Mouse (Mus musculus): ENCODE data around the gene Fgfr2.

The Fgfr2 gene

GRCm38 (mm10) chr7:132887019-132887804 lies 235.9 kb downstream of the Fgfr2 start:
- DNase-seq (ENCODE audit: low spot score): peak; percentile 21

GRCm38 (mm10) chr7:132884031-132884430 lies 239.1 kb downstream of the Fgfr2 start:
- no peak for DNase-seq (ENCODE audit: low spot score)

- no peak for DNase-seq (ENCODE audit: low spot score)
These were observed 240.8 kb downstream of the Fgfr2 start for GRCm38 (mm10) chr7:132882343-132882742.

GRCm38 (mm10) chr7:132880276-132880675 lies 242.9 kb downstream of the Fgfr2 start:
- DNase-seq (ENCODE audit: low spot score): no peak

- DNase-seq (ENCODE audit: low spot score): no peak
These were observed 247.6 kb downstream of the Fgfr2 start for GRCm38 (mm10) chr7:132875391-132876086.

GRCm38 (mm10) chr7:132873043-132873442 lies 250.1 kb downstream of the Fgfr2 start:
- no peak for DNase-seq (ENCODE audit: low spot score)

GRCm38 (mm10) chr7:132866316-132866715 lies 256.8 kb downstream of the Fgfr2 start:
- DNase-seq (ENCODE audit: low spot score): no peak

GRCm38 (mm10) chr7:132859042-132859958 lies 263.9 kb downstream of the Fgfr2 start, which contains the start of gene Abraxas2:
Gene Abraxas2 (plus strand): TSS chr7:132859225.
- peak; percentile 94 for DNase-seq (ENCODE audit: low spot score)

GRCm38 (mm10) chr7:132858043-132858608 lies 265.0 kb downstream of the Fgfr2 start:
- no peak for DNase-seq (ENCODE audit: low spot score)

GRCm38 (mm10) chr7:132856083-132856482 lies 267.1 kb downstream of the Fgfr2 start:
- no peak for DNase-seq (ENCODE audit: low spot score)

GRCm38 (mm10) chr7:132853946-132854345 lies 269.2 kb downstream of the Fgfr2 start:
- DNase-seq (ENCODE audit: low spot score): no peak

- no peak for DNase-seq (ENCODE audit: low spot score)
These were observed 269.8 kb downstream of the Fgfr2 start for GRCm38 (mm10) chr7:132853361-132853760.

- DNase-seq (ENCODE audit: low spot score): peak; percentile 86
These were observed 270.8 kb downstream of the Fgfr2 start, which contains the start of gene Eef1akmt2 for GRCm38 (mm10) chr7:132852173-132852844. Gene Eef1akmt2 (minus strand): TSS chr7:132852673.

- DNase-seq (ENCODE audit: low spot score): no peak
These were observed 280.0 kb downstream of the Fgfr2 start for GRCm38 (mm10) chr7:132843152-132843551.

GRCm38 (mm10) chr7:132842455-132842854 lies 280.7 kb downstream of the Fgfr2 start:
- no peak for DNase-seq (ENCODE audit: low spot score)

- no peak for DNase-seq (ENCODE audit: low spot score)
These were observed 281.9 kb downstream of the Fgfr2 start for GRCm38 (mm10) chr7:132841287-132841686.

GRCm38 (mm10) chr7:132830955-132831354 lies 292.2 kb downstream of the Fgfr2 start:
- no peak for DNase-seq (ENCODE audit: low spot score)

- DNase-seq (ENCODE audit: low spot score): no peak
These were observed 298.7 kb downstream of the Fgfr2 start for GRCm38 (mm10) chr7:132824346-132825022.

GRCm38 (mm10) chr7:132823832-132824231 lies 299.3 kb downstream of the Fgfr2 start:
- no peak for DNase-seq (ENCODE audit: low spot score)

GRCm38 (mm10) chr7:132820692-132821091 lies 302.5 kb downstream of the Fgfr2 start:
- DNase-seq (ENCODE audit: low spot score): no peak

GRCm38 (mm10) chr7:132817056-132817455 lies 306.1 kb downstream of the Fgfr2 start:
- no peak for DNase-seq (ENCODE audit: low spot score)

Measured in lung, postnatal 25 days (tissue).